Mouse (Mus musculus) thymus, adult 2 months (tissue): ENCODE results near the gene Dnajc16. TPM values are rescaled to one million over a fixed set of nuclear protein-coding genes. Genes with fewer than 3 reads are reported as not detected.
A peak's percentile ranks its signal among the peaks of the same experiment; 100 is the strongest.

Experiments used
- DNase-seq: peaks from one replicate; pipeline ENCODE4 v3.0.0; 2021
- H3K27ac ChIP-seq: fragments of 200-500 bp; 2 replicates; pipeline ENCODE4 v1.5.1; 2012; ENCODE audit warnings: low read length, control low read depth; ENCODE audit not compliant: control insufficient read depth, insufficient read depth
- H3K27me3 ChIP-seq: fragments of 200-500 bp; 2 replicates; pipeline ENCODE4 v1.6.1; 2012; ENCODE audit warnings: mild to moderate bottlenecking, low read length, moderate library complexity, mixed read lengths; ENCODE audit not compliant: control insufficient read depth, insufficient read depth
- H3K36me3 ChIP-seq: fragments of 200-500 bp; 2 replicates; pipeline ENCODE4 v1.6.1; 2012; ENCODE audit warnings: mild to moderate bottlenecking, low read length, moderate library complexity; ENCODE audit not compliant: control insufficient read depth, insufficient read depth
- H3K4me1 ChIP-seq: fragments of 200-500 bp; replicated peaks from 2 replicates; pipeline ENCODE4 v1.6.1; 2012; ENCODE audit warnings: low read length; ENCODE audit not compliant: control insufficient read depth, insufficient read depth
- H3K4me3 ChIP-seq: fragments of 200-500 bp; 2 replicates; pipeline ENCODE4 v1.5.1; 2012; ENCODE audit warnings: mild to moderate bottlenecking, low read length, control low read depth, moderate library complexity; ENCODE audit not compliant: control insufficient read depth, insufficient read depth
- CTCF ChIP-seq: fragments of 200-500 bp; IDR thresholded peaks from 2 replicates; pipeline ENCODE4 v1.5.1; 2012; ENCODE audit warnings: mild to moderate bottlenecking, control low read depth, low read length, moderate library complexity, borderline replicate concordance; ENCODE audit not compliant: control insufficient read depth, poor library complexity, insufficient read depth; ENCODE audit errors: extremely low read depth
- POLR2A ChIP-seq: fragments of 200-500 bp; IDR thresholded peaks from 2 replicates; pipeline ENCODE4 v1.6.1; 2012; ENCODE audit warnings: mild to moderate bottlenecking, low read length, control low read depth, moderate library complexity; ENCODE audit not compliant: control insufficient read depth, poor library complexity, insufficient read depth; ENCODE audit errors: extremely low read depth
- WGBS: fragments of 180-500 bp; shearing (Covaris S2); methylation state at CpG from one replicate; pipeline ENCODE4 v1.1.7; 2018; 5-methylcytosine and 5-hydroxymethylcytosine counted together
- polyA plus RNA-seq: library from polyadenylated mRNA; depleted of rRNA; stranded (reverse); fragments of >200 nt; gene quantifications from 2 replicates; pipeline ENCODE4 v1.2.3, GENCODE M21; 2012

Dnajc16 gene
- polyA plus RNA-seq, 1 experiment, result 11.9 TPM

DNA sequence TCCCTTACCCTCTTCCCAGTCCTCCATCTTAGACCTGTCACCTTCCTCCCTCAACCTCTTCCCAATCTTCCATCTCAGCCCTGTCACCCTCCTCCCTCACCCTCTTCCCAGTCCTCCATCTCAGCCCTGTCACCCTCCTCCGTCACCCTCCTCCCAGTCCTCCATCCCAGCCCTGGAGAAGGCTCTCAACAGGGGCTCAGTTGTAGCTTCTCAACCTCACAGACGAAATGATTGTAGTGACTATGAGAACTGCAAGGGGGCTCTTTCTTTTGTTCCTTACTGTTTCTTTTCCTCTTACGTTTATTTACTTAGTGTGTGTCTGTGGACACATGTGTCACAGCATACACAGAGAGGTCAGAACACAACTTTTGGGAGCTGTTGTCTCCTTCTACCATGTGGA lies 39.9 kb downstream of the Dnajc16 start:
- TF ChIP-seq CTCF, result no peak
- TF ChIP-seq POLR2A, result no peak
- Histone ChIP-seq H3K27ac (no peak overlapping the region), H3K4me1 (no peaks in the 10 kb centered on the region), H3K27me3 (no peaks in the 10 kb centered on the region), H3K4me3 (no peak overlapping the region), H3K36me3 (no peaks in the 10 kb centered on the region)
- DNase-seq, result no peak
- WGBS, result 82% methylated on average over 3 of the region's 3 CpGs

DNA sequence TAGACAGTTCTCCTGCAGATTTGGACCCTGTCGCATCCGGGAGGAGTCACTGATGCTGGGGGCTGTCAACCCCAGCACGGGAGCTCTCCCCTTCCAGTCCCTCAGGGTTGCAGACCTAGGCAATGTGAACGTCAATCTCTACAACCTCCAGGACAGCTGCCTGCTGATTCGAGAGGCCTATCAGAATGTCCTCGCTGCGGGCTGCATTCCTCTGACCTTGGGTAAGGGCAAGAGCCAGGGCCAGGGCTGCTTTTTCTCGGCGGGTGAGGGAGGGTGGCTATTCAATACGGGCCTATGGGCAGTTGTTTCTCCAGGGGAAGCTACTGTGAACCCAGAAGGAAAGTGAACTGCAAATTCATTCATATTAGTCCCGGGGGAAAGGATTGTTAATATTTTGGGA lies 41.2 kb downstream of the Dnajc16 start:
- TF ChIP-seq POLR2A (no peak), CTCF (no peak)
- 85% methylated on average over 11 of the region's 11 CpGs for WGBS
- H3K27ac ChIP-seq, result no peak overlapping the region
- H3K4me1 ChIP-seq, result no peaks in the 10 kb centered on the region
- H3K36me3 ChIP-seq, result no peaks in the 10 kb centered on the region
- no peaks in the 10 kb centered on the region for H3K27me3 ChIP-seq
- H3K4me3 ChIP-seq, result no peak overlapping the region
- DNase-seq, result no peak

DNA sequence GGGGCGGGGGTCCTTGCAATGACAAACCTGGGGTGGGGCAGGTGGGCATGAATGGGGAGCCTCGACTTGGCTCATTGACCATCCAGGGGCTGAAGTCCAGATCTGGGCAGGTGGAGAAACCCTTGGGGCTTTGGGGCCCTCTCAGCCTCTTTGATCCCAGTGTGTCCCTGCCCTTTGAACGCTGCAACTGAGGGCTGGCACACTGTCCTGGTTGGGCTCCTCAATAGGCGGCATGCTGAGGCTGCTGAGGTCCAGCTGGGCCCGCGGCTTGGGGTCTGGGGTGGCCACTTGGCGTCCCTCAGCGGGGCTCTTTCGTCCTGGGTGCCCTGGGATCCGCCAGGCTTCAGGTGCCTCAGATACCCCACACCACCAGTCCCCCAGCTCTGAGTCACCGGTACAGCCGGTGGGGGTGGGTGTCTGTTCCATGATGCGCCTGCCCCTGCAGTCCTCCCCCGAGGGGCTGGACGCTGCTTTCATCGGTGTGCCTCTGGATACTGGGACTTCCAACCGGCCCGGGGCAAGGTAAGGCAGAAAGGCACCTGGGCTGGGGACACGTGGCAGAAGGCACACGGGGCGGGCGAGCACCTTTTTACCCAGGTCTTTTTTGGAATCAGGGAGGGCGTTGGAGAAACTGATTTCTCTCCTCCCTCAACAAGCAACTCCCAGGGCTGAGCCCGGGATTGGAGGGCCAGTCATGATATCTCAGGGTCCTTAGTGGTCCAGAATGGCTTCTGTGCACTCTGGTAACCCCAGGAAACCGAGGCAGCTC lies 44.0 kb downstream of the Dnajc16 start, which contains the start of gene Agmat:
Gene Agmat, plus strand, starts transcription at position 95 of the 769 bp plus-strand sequence.
- 60% methylated on average over 25 of the region's 25 CpGs for WGBS
- H3K36me3 ChIP-seq, result no peaks in the 10 kb centered on the region
- H3K27ac ChIP-seq, result no peak within 1 kb of the TSS
- no peak within 1 kb of the TSS for H3K4me3 ChIP-seq
- H3K4me1 ChIP-seq, result no peaks in the 10 kb centered on the region
- TF ChIP-seq POLR2A (no peak), CTCF (no peak)
- no peaks in the 10 kb centered on the region for H3K27me3 ChIP-seq
- no peak for DNase-seq

DNA sequence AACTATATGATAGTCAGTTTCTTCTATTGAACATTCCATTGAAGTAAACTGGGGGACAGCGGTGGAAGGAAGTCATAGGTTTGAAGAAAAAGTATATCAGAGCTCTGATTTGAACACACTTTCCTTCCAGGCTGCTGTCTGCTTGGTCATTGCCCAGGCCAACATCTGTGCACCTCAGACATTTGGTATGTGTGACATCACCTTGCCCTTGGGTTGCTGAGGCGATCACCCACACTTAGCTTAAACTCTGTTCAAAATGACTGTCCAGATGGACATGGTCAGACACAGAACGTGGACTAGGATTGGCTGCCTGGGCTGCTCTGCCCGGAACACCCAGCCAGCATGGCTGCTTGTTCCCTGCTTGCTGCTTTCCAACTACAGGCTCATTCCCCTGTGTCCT lies 48.4 kb downstream of the Dnajc16 start:
- DNase-seq, result no peak
- WGBS, result 97% methylated on average over 4 of the region's 4 CpGs
- Histone ChIP-seq H3K27ac (peak overlapping the region; percentile 36; the same call in 1 of the 2 replicates), H3K36me3 (no peaks in the 10 kb centered on the region), H3K4me3 (no peak overlapping the region), H3K27me3 (no peaks in the 10 kb centered on the region), H3K4me1 (no peaks in the 10 kb centered on the region)
- no peak for TF ChIP-seq POLR2A
- TF ChIP-seq CTCF, result no peak

DNA sequence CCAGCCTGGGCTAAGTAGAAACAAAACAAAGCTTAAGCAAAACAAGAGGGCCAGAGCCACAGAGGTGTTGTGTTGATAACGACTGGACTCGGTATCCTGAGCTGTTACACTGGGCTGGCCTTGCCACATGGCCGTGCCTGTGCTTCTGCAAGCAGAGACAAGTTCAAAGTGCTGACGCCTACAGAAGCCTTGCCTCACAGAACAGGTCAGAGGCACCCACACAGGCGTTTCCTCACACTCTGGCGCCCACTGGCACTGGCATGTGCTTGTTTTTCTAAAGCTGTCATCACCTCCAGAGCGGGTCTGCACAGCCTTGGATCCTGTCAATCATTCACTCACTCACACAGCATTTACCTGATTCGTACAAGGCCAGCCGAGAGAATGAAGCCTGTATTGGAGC lies 48.9 kb downstream of the Dnajc16 start:
- Histone ChIP-seq H3K27me3 (no peaks in the 10 kb centered on the region), H3K4me1 (no peaks in the 10 kb centered on the region), H3K27ac (peak overlapping the region; percentile 36; the same call in 1 of the 2 replicates), H3K36me3 (no peaks in the 10 kb centered on the region), H3K4me3 (no peak overlapping the region)
- no peak for DNase-seq
- 85% methylated on average over 9 of the region's 9 CpGs for WGBS
- TF ChIP-seq CTCF (no peak), POLR2A (no peak)

DNA sequence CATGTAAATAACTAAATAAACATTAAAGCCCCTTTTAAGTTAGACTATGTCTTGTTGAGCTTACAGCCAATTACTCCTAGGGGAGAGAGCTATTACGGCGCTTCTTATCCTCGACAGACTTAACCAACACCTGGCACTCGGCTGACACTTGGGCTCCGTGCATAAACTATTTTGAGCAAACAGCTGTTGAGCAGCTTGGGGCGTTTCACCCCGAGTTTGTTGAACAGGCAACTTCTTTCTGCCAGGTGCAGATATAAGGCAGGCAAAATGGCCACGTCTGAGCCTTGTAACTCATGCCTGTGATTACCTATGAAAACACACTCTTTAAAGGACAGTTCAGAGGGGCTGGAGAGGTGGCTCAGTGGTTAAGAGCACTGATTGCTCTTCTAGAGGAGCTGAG lies 52.7 kb downstream of the Dnajc16 start:
- H3K4me3 ChIP-seq, result no peak overlapping the region
- TF ChIP-seq CTCF, result no peak
- TF ChIP-seq POLR2A, result no peak
- H3K27ac ChIP-seq, result no peak overlapping the region
- WGBS, result 79% methylated on average over 8 of the region's 8 CpGs
- DNase-seq, result no peak
- peaks cover 2% of the 10 kb centered on the region; the same call in 1 of the 2 replicates for H3K4me1 ChIP-seq
- H3K36me3 ChIP-seq, result no peaks in the 10 kb centered on the region
- H3K27me3 ChIP-seq, result no peaks in the 10 kb centered on the region
